8 mouse cellular contexts compared by ENCODE assay signal in genomic region chr19:45749243-45750043, GRCm38 (mm10). TPM values are rescaled to one million over a fixed set of nuclear protein-coding genes. Genes with fewer than 3 reads are reported as not detected.
DNase-seq lines count a peak whose midpoint lies in the region; ATAC-seq lines count a peak whose summit lies in the region.

TSS of gene Npm3 (minus strand) at chr19:45749591.

- peak; percentile 82 for ATAC-seq in heart, embryonic 15.5 days (replicated peaks; ENCODE audit: insufficient number of reproducible peaks, insufficient read depth, low FRiP score, low read depth)
- ATAC-seq in liver, embryonic 15.5 days (ENCODE audit: insufficient read depth): peak; percentile 70
- ATAC-seq in neural tube, embryonic 12.5 days (ENCODE audit: low FRiP score, low read depth): peak; percentile 74

- under 1% methylated on average over 59 of the region's 60 CpGs for WGBS in forebrain, embryonic 10.5 days
- under 1% methylated on average over 58 of the region's 60 CpGs for WGBS in heart, embryonic 15.5 days
- under 1% methylated on average over 52 of the region's 60 CpGs for WGBS in liver, embryonic 15.5 days (ENCODE audit: insufficient replicate concordance)
- under 1% methylated on average over 48 of the region's 60 CpGs for WGBS in neural tube, embryonic 12.5 days

- H3K4me3 ChIP-seq in forebrain, embryonic 10.5 days: peak within 1 kb of the TSS; percentile 97
- H3K4me3 ChIP-seq in heart, embryonic 15.5 days: peak within 1 kb of the TSS; percentile 77
- peak within 1 kb of the TSS; percentile 88 for H3K4me3 ChIP-seq in liver, embryonic 15.5 days (replicated peaks)
- H3K4me3 ChIP-seq in neural tube, embryonic 12.5 days: peak within 1 kb of the TSS; percentile 88

- H3K27ac ChIP-seq in forebrain, embryonic 10.5 days: peak within 1 kb of the TSS; percentile 89
- peak within 1 kb of the TSS; percentile 17 for H3K27ac ChIP-seq in heart, embryonic 15.5 days
- H3K27ac ChIP-seq in liver, embryonic 15.5 days (replicated peaks): peak within 1 kb of the TSS; percentile 49
- no peak within 1 kb of the TSS for H3K27ac ChIP-seq in neural tube, embryonic 12.5 days

- peaks cover 46% of the 10 kb centered on the region for H3K36me3 ChIP-seq in forebrain, embryonic 10.5 days (replicated peaks)
- peaks cover 30% of the 10 kb centered on the region for H3K36me3 ChIP-seq in heart, embryonic 15.5 days
- H3K36me3 ChIP-seq in liver, embryonic 15.5 days (replicated peaks): peaks cover 45% of the 10 kb centered on the region
- H3K36me3 ChIP-seq in neural tube, embryonic 12.5 days: peaks cover 22% of the 10 kb centered on the region

- peak within 1 kb of the TSS; percentile 83 for H3K9ac ChIP-seq in heart, embryonic 15.5 days
- H3K9ac ChIP-seq in liver, embryonic 15.5 days: peak within 1 kb of the TSS; percentile 79
- H3K9ac ChIP-seq in neural tube, embryonic 12.5 days: peak within 1 kb of the TSS; percentile 79

- H3K4me1 ChIP-seq in forebrain, embryonic 10.5 days: peaks cover 47% of the 10 kb centered on the region
- peaks cover 31% of the 10 kb centered on the region for H3K4me1 ChIP-seq in heart, embryonic 15.5 days (replicated peaks)
- peaks cover 46% of the 10 kb centered on the region for H3K4me1 ChIP-seq in liver, embryonic 15.5 days (replicated peaks)
- peaks cover 20% of the 10 kb centered on the region for H3K4me1 ChIP-seq in neural tube, embryonic 12.5 days

- peak within 1 kb of the TSS; percentile 81 for H3K4me2 ChIP-seq in heart, embryonic 15.5 days
- H3K4me2 ChIP-seq in liver, embryonic 15.5 days: peak within 1 kb of the TSS; percentile 96
- peak within 1 kb of the TSS; percentile 98 for H3K4me2 ChIP-seq in neural tube, embryonic 12.5 days (replicated peaks)

- H3K27me3 ChIP-seq in forebrain, embryonic 10.5 days (ENCODE audit: poor library complexity, severe bottlenecking): peaks cover 37% of the 10 kb centered on the region
- H3K27me3 ChIP-seq in heart, embryonic 15.5 days: peaks cover 18% of the 10 kb centered on the region
- H3K27me3 ChIP-seq in liver, embryonic 15.5 days: peaks cover 23% of the 10 kb centered on the region
- peaks cover 29% of the 10 kb centered on the region for H3K27me3 ChIP-seq in neural tube, embryonic 12.5 days (replicated peaks)

- peak; percentile 77 to 86 for DNase-seq in CD8-positive naive resting alpha-beta T cell, adult 2 months (ENCODE audit: low read depth in 2 of 2, low spot score in 2 of 2)
- DNase-seq in c-Kit-negative CD71-positive TER-119-positive erythroid progenitor cells, embryonic 14.5 days (ENCODE audit: low read depth, low spot score): peak; percentile 75
- peak; percentile 93 for DNase-seq in forebrain, embryonic 10.5 days (ENCODE audit: extremely low spot score, low spot score)
- peak; percentile 92 to 93 for DNase-seq in kidney, postnatal 25 days
- peak; percentile 52 for DNase-seq in telencephalon, adult 2 months (ENCODE audit: low read depth, low spot score)

- no peaks in the 10 kb centered on the region for H3K9me3 ChIP-seq in forebrain, embryonic 10.5 days
- H3K9me3 ChIP-seq in heart, embryonic 15.5 days (replicated peaks): no peaks in the 10 kb centered on the region
- no peaks in the 10 kb centered on the region for H3K9me3 ChIP-seq in liver, embryonic 15.5 days (replicated peaks)
- no peaks in the 10 kb centered on the region for H3K9me3 ChIP-seq in neural tube, embryonic 12.5 days

RNA-seq across cellular contexts. Expression of gene Npm3, which starts in this region (rescaled TPM):
- 10.7 and 16.1 TPM in 2 replicates for polyA plus RNA-seq in forebrain, embryonic 10.5 days (2016; fragmentation: Nextera tagmentation; extraction: Ambion mirVana)
- 8.4 and 9.1 TPM in 2 replicates for polyA plus RNA-seq in heart, embryonic 15.5 days (2015; fragmentation: Nextera tagmentation; extraction: Ambion mirVana)
- 5.8 and 6.4 TPM in 2 replicates for polyA plus RNA-seq in liver, embryonic 15.5 days (2015; fragmentation: Nextera tagmentation; extraction: Ambion mirVana)
- 5.9 and 7.8 TPM in 2 replicates for polyA plus RNA-seq in neural tube, embryonic 12.5 days (2016; fragmentation: Nextera tagmentation; extraction: Ambion mirVana)
